In genomic region chr13:58415838-58416237, GRCm38 (mm10) we compare ENCODE assay signal across 26 mouse cellular contexts. TPM values are rescaled to one million over a fixed set of nuclear protein-coding genes. Genes with fewer than 3 reads are reported as not detected.
DNase-seq lines count a peak whose midpoint lies in the region; ATAC-seq and TF ChIP-seq lines count a peak whose summit lies in the region.
"Had no signal": no experiment of that assay in that cellular context is flagged by ENCODE, and none has a peak within 500 bp of the region (broad histone marks: within the 10 kb centered on the region; RNA-seq: fewer than 3 reads in every experiment).

No protein-coding gene starts in this region.

- H3K4me2 ChIP-seq in stomach, postnatal 0 days (replicated peaks; ENCODE audit: low read depth): no peak overlapping the region
- H3K4me2 ChIP-seq: forebrain, embryonic 15.5 days; heart, embryonic 13.5 days; kidney, embryonic 15.5 days; limb, embryonic 15.5 days; lung, embryonic 14.5 days; neural tube, embryonic 12.5 days; stomach, embryonic 15.5 days had no signal

- intact Hi-C loops in heart, adult 2 months (cut with DNase I): no loop called here

- peak; percentile 18 to 21 for DNase-seq in cerebellum, postnatal 10 days
- DNase-seq in heart, adult 2 months: peak in 1 of 2 experiments; percentile 16
- no peak for DNase-seq in heart, adult 9 months (ENCODE audit: low spot score in 2 of 2)
- DNase-seq in retina, postnatal 1 day: peak; percentile 34
- no peak for DNase-seq in retina, embryonic 14.5 days (ENCODE audit: low spot score)
- no peak for DNase-seq in stomach, postnatal 0 days (ENCODE audit: low spot score)
- DNase-seq: cerebellum, adult 8-10 months; layer of hippocampus, postnatal 36 days; lung, embryonic 14.5 days; lung, postnatal 36 days; midbrain, embryonic 14.5 days; right cerebral cortex, adult 18-20 months; right cerebral cortex, postnatal 4 days; thymus, adult 18-20 months; thymus, postnatal 36 days had no signal

- TF ChIP-seq POLR2A in heart, adult 2 months (IDR thresholded peaks at IDR 0.05; ENCODE audit: insufficient read depth, low read depth, low read length): no peak

- no peak for TF ChIP-seq EP300 in heart, adult 2 months (IDR thresholded peaks at IDR 0.05; ENCODE audit: insufficient read depth, low read depth, low read length)
- no peak for TF ChIP-seq EP300 in stomach, postnatal 0 days (optimal IDR thresholded peaks at IDR 0.05)

- peak; percentile 11; the same call in 1 of the 2 replicates for TF ChIP-seq CTCF in heart, adult 2 months (IDR thresholded peaks at IDR 0.05)
- no peak for TF ChIP-seq CTCF in stomach, postnatal 0 days (IDR thresholded peaks at IDR 0.05; ENCODE audit: low read depth)

- ATAC-seq in cerebellum, adult (ENCODE audit: insufficient number of reproducible peaks, low FRiP score, low TSS enrichment): no peak
- ATAC-seq in megakaryocyte, adult 5-6 weeks (ENCODE audit: poor library complexity, severe bottlenecking): no peak
- ATAC-seq in stomach, postnatal 0 days (ENCODE audit: low FRiP score, low TSS enrichment): no peak; the same call in 1 of the 2 replicates
- ATAC-seq: CD4-positive, CD25-positive, alpha-beta regulatory T cell, adult 4 months; forebrain, embryonic 15.5 days; Patski had no signal

- WGBS in heart, adult 2 months: 54% methylated on average over 5 of the region's 5 CpGs
- WGBS in stomach, postnatal 0 days: 53% methylated on average over 5 of the region's 5 CpGs

- H3K27ac ChIP-seq in heart, adult 2 months: no peak overlapping the region
- no peak overlapping the region for H3K27ac ChIP-seq in stomach, postnatal 0 days (replicated peaks)
- H3K27ac ChIP-seq: forebrain, embryonic 15.5 days; heart, embryonic 13.5 days; kidney, embryonic 15.5 days; limb, embryonic 15.5 days; liver, embryonic 14.5 days; neural tube, embryonic 12.5 days; stomach, embryonic 15.5 days had no signal

- H3K9ac ChIP-seq in heart, adult 2 months (ENCODE audit: low read depth, low read length): no peak overlapping the region
- H3K9ac ChIP-seq in stomach, postnatal 0 days (ENCODE audit: low read length): no peak overlapping the region
- H3K9ac ChIP-seq: forebrain, embryonic 15.5 days; heart, embryonic 13.5 days; kidney, embryonic 15.5 days; limb, embryonic 15.5 days; liver, embryonic 14.5 days; lung, embryonic 14.5 days; neural tube, embryonic 12.5 days; stomach, embryonic 15.5 days had no signal

- no peaks in the 10 kb centered on the region for H3K36me3 ChIP-seq in heart, adult 2 months (ENCODE audit: control insufficient read depth, insufficient read depth, low read length)
- no peaks in the 10 kb centered on the region for H3K36me3 ChIP-seq in stomach, postnatal 0 days (ENCODE audit: control insufficient read depth, insufficient read depth, low read length)
- H3K36me3 ChIP-seq: stomach, embryonic 15.5 days had no signal

- H3K79me2 ChIP-seq in heart, adult 2 months (replicated peaks; ENCODE audit: control insufficient read depth, insufficient read depth, low read length): no peaks in the 10 kb centered on the region

- H3K4me1 ChIP-seq in heart, adult 2 months (ENCODE audit: control insufficient read depth, insufficient read depth, low read length): no peaks in the 10 kb centered on the region
- no peaks in the 10 kb centered on the region for H3K4me1 ChIP-seq in stomach, postnatal 0 days (replicated peaks; ENCODE audit: control insufficient read depth, insufficient read depth)
- H3K4me1 ChIP-seq: forebrain, embryonic 15.5 days; limb, embryonic 15.5 days; neural tube, embryonic 12.5 days; stomach, embryonic 15.5 days had no signal

- H3K4me3 ChIP-seq in heart, adult 2 months: no peak overlapping the region
- no peak overlapping the region for H3K4me3 ChIP-seq in stomach, postnatal 0 days (ENCODE audit: low read depth, low read length)
- H3K4me3 ChIP-seq: forebrain, embryonic 15.5 days; heart, embryonic 13.5 days; kidney, embryonic 15.5 days; limb, embryonic 15.5 days; neural tube, embryonic 12.5 days; stomach, embryonic 15.5 days had no signal

- H3K27me3 ChIP-seq in heart, adult 2 months (ENCODE audit: control insufficient read depth, insufficient read depth, low read length): no peaks in the 10 kb centered on the region
- no peaks in the 10 kb centered on the region for H3K27me3 ChIP-seq in stomach, postnatal 0 days (ENCODE audit: control insufficient read depth, insufficient read depth, low read length)
- H3K27me3 ChIP-seq: forebrain, embryonic 15.5 days; heart, embryonic 13.5 days; kidney, embryonic 15.5 days; limb, embryonic 15.5 days; neural tube, embryonic 12.5 days; Patski; stomach, embryonic 15.5 days had no signal

- no peaks in the 10 kb centered on the region for H3K9me3 ChIP-seq in stomach, postnatal 0 days (ENCODE audit: control insufficient read depth, low read length)
- H3K9me3 ChIP-seq: forebrain, embryonic 15.5 days; kidney, embryonic 15.5 days; limb, embryonic 15.5 days; neural tube, embryonic 12.5 days; stomach, embryonic 15.5 days had no signal

RNA-seq across cellular contexts. Expression of gene Hnrnpk, which starts 12.7 kb away (rescaled TPM):
- total RNA-seq in heart, adult 2 months (2021): 100 to 1,000 TPM; 388 to 416 TPM
- polyA plus RNA-seq in heart, adult 2 months (2012; rRNA removed): 108 and 203 TPM in 2 replicates
- total RNA-seq in megakaryocyte, adult 5-6 weeks (2015): 665 and 701 TPM in 2 replicates
- total RNA-seq in megakaryocyte, adult 5-6 weeks (2017): 1,381 and 1,571 TPM in 2 replicates
- polyA plus RNA-seq in stomach, postnatal 0 days (2015; fragmentation: Nextera tagmentation; extraction: Ambion mirVana): 552 and 570 TPM in 2 replicates

RNA-seq across cellular contexts. Expression of gene Rmi1, which starts 13.8 kb away (rescaled TPM):
- 1 to 10 TPM; 9.0 to 9.2 TPM for total RNA-seq in heart, adult 2 months (2021)
- 5.2 and 8.7 TPM in 2 replicates for polyA plus RNA-seq in heart, adult 2 months (2012; rRNA removed)
- 40.6 and 46.0 TPM in 2 replicates for total RNA-seq in megakaryocyte, adult 5-6 weeks (2015)
- total RNA-seq in megakaryocyte, adult 5-6 weeks (2017): 23.6 and 25.5 TPM in 2 replicates
- polyA plus RNA-seq in stomach, postnatal 0 days (2015; fragmentation: Nextera tagmentation; extraction: Ambion mirVana): 11.1 and 12.5 TPM in 2 replicates

RNA-seq across cellular contexts. Expression of gene 2210016F16Rik, which starts 30.8 kb away (rescaled TPM):
- total RNA-seq in heart, adult 2 months (2021): 10 to 100 TPM; 15.2 to 17.5 TPM
- polyA plus RNA-seq in heart, adult 2 months (2012; rRNA removed): 10.4 and 11.2 TPM in 2 replicates
- total RNA-seq in megakaryocyte, adult 5-6 weeks (2015): 20.8 and 21.8 TPM in 2 replicates
- 12.3 and 12.6 TPM in 2 replicates for total RNA-seq in megakaryocyte, adult 5-6 weeks (2017)
- polyA plus RNA-seq in stomach, postnatal 0 days (2015; fragmentation: Nextera tagmentation; extraction: Ambion mirVana): 30.2 and 30.5 TPM in 2 replicates

RNA-seq across cellular contexts. Expression of gene Kif27, which starts 56.9 kb away (rescaled TPM):
- under 1 TPM; 0.05 to 0.10 TPM for total RNA-seq in heart, adult 2 months (2021)
- 0.09 and 0.10 TPM in 2 replicates for polyA plus RNA-seq in heart, adult 2 months (2012; rRNA removed)
- not detected in 2 replicates for total RNA-seq in megakaryocyte, adult 5-6 weeks (2015)
- total RNA-seq in megakaryocyte, adult 5-6 weeks (2017): not detected in 2 replicates
- 0.11 and 0.19 TPM in 2 replicates for polyA plus RNA-seq in stomach, postnatal 0 days (2015; fragmentation: Nextera tagmentation; extraction: Ambion mirVana)
- polyA plus RNA-seq: CD4-positive, CD25-positive, alpha-beta regulatory T cell, adult 4 months had no signal

Comparison
In these comparisons a context has a peak if more than half of its experiments do, and no peak if none do; other contexts are left out.
1. DNase-seq: peak in cerebellum, postnatal 10 days (2 of 2) and retina, postnatal 1 day (single experiment); none in heart, adult 9 months (0 of 2), retina, embryonic 14.5 days (single experiment) and stomach, postnatal 0 days (single experiment).